Mouse (Mus musculus): ENCODE data around the gene Yaf2. TPM values are rescaled to one million over a fixed set of nuclear protein-coding genes. Genes with fewer than 3 reads are reported as not detected.

Yaf2 gene
- polyA plus RNA-seq, 1 experiment from 2014 or later, result 85.8 TPM

DNA sequence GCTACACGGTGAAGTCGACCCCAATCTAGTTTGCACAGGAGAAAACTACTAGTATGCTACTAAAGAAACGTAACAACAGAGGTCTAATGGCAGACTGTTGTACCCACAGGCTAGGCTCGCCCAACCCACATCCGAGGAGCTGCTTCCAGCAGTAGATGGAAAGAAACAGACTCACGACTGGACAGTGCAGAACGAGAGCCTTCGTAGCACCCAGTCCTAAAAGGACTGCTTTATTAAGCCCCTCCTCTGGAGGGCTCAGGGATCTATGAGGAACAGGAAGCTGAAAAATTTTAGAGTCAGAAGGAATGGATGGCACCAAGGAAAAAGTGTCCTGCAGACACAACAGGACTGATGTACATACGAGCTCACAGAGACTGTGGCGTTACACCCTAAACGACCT is 42.3 kb downstream of the Yaf2 start:
- WGBS, result 72% methylated on average over 11 of the region's 11 CpGs
- H3K36me3 ChIP-seq (ENCODE audit: insufficient read depth, low read length), result 0 out of 2 replicates have a peak, but pooled peaks cover 4% of the 10 kb centered on the region

DNA sequence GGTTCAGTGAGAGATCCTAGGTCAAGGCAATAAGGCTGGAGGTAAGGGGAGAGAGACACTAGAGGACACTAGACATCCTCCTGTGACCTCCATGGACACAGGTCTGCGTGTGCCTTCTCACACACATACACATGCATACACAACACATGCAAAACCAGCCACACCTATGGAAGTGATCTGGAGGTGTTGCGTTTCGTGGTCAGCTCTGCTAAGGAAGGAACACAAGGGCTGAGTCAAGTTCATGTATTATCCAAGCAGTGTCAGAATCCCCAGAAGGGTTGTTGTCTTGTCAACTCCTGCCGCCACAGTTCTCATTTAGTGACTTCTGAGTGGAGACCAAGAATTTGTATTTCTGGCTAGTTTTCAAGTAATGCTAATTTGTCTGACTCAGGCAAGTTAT is 48.4 kb downstream of the Yaf2 start:
- no peaks in the 10 kb centered on the region; the same call in 1 of the 2 replicates for H3K4me1 ChIP-seq (ENCODE audit: insufficient read depth, low read length)
- H3K4me2 ChIP-seq (replicated peaks; ENCODE audit: low read depth, low read length), result no peak overlapping the region
- no peak for ATAC-seq (ENCODE audit: low FRiP score, low TSS enrichment)
- no peak overlapping the region for H3K9ac ChIP-seq (replicated peaks; ENCODE audit: low read length)
- H3K9me3 ChIP-seq (ENCODE audit: low read length), result no peaks in the 10 kb centered on the region
- H3K27me3 ChIP-seq (ENCODE audit: insufficient read depth, low read length), result no peaks in the 10 kb centered on the region
- H3K36me3 ChIP-seq (ENCODE audit: insufficient read depth, low read length), result peaks cover 13% of the 10 kb centered on the region
- H3K27ac ChIP-seq (ENCODE audit: low read length), result no peak overlapping the region
- WGBS, result 85% methylated on average over 4 of the region's 4 CpGs
- no peak overlapping the region for H3K4me3 ChIP-seq (ENCODE audit: low read length)

More for the DNA sequence above, 42.3 kb downstream of the Yaf2 start:
- Histone ChIP-seq H3K9ac (replicated peaks; ENCODE audit: low read length) (no peak overlapping the region), H3K27me3 (ENCODE audit: insufficient read depth, low read length) (no peaks in the 10 kb centered on the region), H3K9me3 (ENCODE audit: low read length) (no peaks in the 10 kb centered on the region), H3K4me2 (replicated peaks; ENCODE audit: low read depth, low read length) (no peak overlapping the region), H3K4me3 (ENCODE audit: low read length) (no peak overlapping the region), H3K27ac (ENCODE audit: low read length) (no peak overlapping the region), H3K4me1 (ENCODE audit: insufficient read depth, low read length) (peaks cover 7% of the 10 kb centered on the region)
- ATAC-seq (ENCODE audit: low FRiP score, low TSS enrichment), result no peak

DNA sequence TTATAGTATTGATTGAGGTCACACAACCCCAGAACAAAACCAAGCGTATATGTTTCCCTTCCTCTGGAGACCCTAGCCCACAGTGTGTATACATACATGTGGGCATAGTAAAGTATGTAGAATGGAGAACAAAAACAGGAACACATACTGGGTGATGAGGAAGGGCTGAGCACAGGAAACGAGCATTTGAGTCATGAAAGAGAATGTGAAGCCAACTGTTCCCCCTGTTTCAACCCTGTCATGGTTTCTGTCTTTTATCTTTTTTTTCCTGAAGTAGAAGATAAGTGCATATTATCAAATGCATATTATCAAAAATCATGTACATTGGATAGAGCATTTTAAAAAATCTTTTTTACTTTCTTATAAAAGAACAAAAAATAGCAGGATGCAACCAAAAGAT is 49.1 kb downstream of the Yaf2 start:
- ATAC-seq (ENCODE audit: low FRiP score, low TSS enrichment), result no peak
- 77% methylated on average over 2 of the region's 2 CpGs for WGBS
- Histone ChIP-seq H3K27ac (ENCODE audit: low read length) (no peak overlapping the region), H3K4me3 (ENCODE audit: low read length) (no peak overlapping the region), H3K36me3 (ENCODE audit: insufficient read depth, low read length) (peaks cover 17% of the 10 kb centered on the region), H3K27me3 (ENCODE audit: insufficient read depth, low read length) (no peaks in the 10 kb centered on the region), H3K4me2 (replicated peaks; ENCODE audit: low read depth, low read length) (no peak overlapping the region), H3K9ac (replicated peaks; ENCODE audit: low read length) (no peak overlapping the region), H3K9me3 (ENCODE audit: low read length) (no peaks in the 10 kb centered on the region), H3K4me1 (ENCODE audit: insufficient read depth, low read length) (no peaks in the 10 kb centered on the region; the same call in 1 of the 2 replicates)

DNA sequence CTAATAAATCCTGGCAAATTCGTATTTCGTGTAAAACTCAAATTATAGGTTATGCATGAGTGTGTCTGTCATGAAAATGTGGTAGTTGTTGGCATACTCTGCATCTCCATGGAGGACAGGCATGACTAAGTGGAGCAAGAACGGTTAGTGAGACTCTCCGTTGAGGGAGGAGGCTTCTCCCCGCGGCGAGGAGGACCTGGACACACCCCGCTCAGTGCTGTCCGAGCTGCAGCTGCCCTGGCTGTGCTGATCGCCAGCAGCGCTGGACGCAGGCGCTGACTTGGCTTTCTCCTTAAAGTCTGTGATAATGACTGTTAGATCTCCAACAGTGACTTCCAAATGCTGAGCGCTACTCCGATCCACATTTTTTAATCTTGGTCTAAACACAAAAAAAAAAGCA is 51.5 kb downstream of the Yaf2 start:
- H3K27me3 ChIP-seq (ENCODE audit: insufficient read depth, low read length), result no peaks in the 10 kb centered on the region
- 87% methylated on average over 15 of the region's 15 CpGs for WGBS
- H3K4me3 ChIP-seq (ENCODE audit: low read length), result no peak overlapping the region
- no peaks in the 10 kb centered on the region for H3K9me3 ChIP-seq (ENCODE audit: low read length)
- peaks cover 21% of the 10 kb centered on the region for H3K36me3 ChIP-seq (ENCODE audit: insufficient read depth, low read length)
- H3K4me2 ChIP-seq (replicated peaks; ENCODE audit: low read depth, low read length), result no peak overlapping the region
- H3K9ac ChIP-seq (replicated peaks; ENCODE audit: low read length), result no peak overlapping the region
- H3K27ac ChIP-seq (ENCODE audit: low read length), result no peak overlapping the region
- no peak for ATAC-seq (ENCODE audit: low FRiP score, low TSS enrichment)
- no peaks in the 10 kb centered on the region; the same call in 1 of the 2 replicates for H3K4me1 ChIP-seq (ENCODE audit: insufficient read depth, low read length)

DNA sequence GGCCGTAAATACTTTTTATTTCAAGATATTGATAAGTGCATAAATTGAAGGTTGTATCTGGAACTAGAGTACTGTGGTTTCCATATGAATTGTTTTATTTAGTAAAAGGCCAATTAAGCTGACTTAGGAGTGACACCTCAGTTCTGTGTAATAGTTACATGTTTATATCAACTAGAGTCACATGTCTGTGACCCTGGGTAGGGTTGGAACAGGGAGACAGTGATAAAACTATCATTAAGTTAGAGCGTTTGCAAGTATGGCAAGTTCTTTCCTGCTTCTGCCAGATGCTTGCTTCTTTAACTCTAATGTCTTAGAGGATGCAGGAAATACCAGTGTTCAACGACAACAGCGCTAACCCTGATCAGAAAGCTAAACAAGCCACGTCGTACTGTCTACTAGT is 52.4 kb downstream of the Yaf2 start:
- Histone ChIP-seq H3K9ac (replicated peaks; ENCODE audit: low read length) (no peak overlapping the region), H3K9me3 (ENCODE audit: low read length) (no peaks in the 10 kb centered on the region), H3K4me2 (replicated peaks; ENCODE audit: low read depth, low read length) (no peak overlapping the region), H3K27ac (ENCODE audit: low read length) (no peak overlapping the region), H3K27me3 (ENCODE audit: insufficient read depth, low read length) (no peaks in the 10 kb centered on the region), H3K4me1 (ENCODE audit: insufficient read depth, low read length) (no peaks in the 10 kb centered on the region), H3K4me3 (ENCODE audit: low read length) (no peak overlapping the region), H3K36me3 (ENCODE audit: insufficient read depth, low read length) (peaks cover 17% of the 10 kb centered on the region)
- no peak for ATAC-seq (ENCODE audit: low FRiP score, low TSS enrichment)
- 84% methylated on average over 6 of the region's 6 CpGs for WGBS

DNA sequence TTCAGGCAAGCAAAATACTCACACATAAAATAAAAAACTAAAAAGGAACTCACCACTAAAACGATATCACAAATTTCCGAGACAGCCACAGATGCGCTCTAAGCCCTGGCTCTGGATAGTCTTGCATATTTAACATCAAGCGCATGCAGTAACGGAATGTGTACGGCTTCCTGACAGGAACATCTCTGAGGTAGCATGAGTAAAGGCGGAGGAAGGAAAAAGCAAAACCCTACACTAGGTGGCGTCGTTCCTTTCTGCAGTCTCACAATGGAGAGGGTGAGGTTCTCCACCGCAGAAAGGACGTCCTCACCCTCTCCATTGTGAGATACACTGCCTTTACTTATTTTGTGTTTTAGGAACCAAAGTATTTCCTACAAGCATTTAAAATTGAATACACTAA is 53.4 kb downstream of the Yaf2 start:
- Histone ChIP-seq H3K9ac (replicated peaks; ENCODE audit: low read length) (no peak overlapping the region), H3K36me3 (ENCODE audit: insufficient read depth, low read length) (peaks cover 21% of the 10 kb centered on the region), H3K9me3 (ENCODE audit: low read length) (no peaks in the 10 kb centered on the region), H3K4me3 (ENCODE audit: low read length) (no peak overlapping the region), H3K27ac (ENCODE audit: low read length) (no peak overlapping the region), H3K4me1 (ENCODE audit: insufficient read depth, low read length) (no peaks in the 10 kb centered on the region), H3K4me2 (replicated peaks; ENCODE audit: low read depth, low read length) (no peak overlapping the region), H3K27me3 (ENCODE audit: insufficient read depth, low read length) (no peaks in the 10 kb centered on the region)
- ATAC-seq (ENCODE audit: low FRiP score, low TSS enrichment), result no peak
- WGBS, result 79% methylated on average over 11 of the region's 11 CpGs

DNA sequence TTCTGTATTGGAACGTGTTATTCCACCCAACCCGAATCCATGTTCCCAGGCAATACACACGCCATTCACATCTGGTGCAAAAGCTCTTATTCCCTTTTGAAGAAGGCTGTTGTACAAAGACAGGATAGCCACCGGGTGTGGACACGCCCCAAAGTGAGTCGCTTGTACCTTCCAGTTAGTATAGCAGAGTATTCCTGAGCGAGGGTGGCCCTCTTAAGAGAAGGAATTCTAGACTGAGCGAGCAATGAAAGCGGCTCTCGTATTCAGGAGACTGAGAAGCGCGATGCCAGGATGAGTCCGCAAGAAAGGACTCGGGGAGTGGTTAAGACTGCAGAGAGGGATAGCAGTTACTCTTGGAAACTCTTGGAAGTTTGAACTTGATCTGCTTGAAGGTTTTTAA is 60.5 kb downstream of the Yaf2 start:
- peak overlapping the region; percentile 80 for H3K4me2 ChIP-seq (replicated peaks; ENCODE audit: low read depth, low read length)
- no peaks in the 10 kb centered on the region for H3K27me3 ChIP-seq (ENCODE audit: insufficient read depth, low read length)
- peak overlapping the region; percentile 79 for H3K4me3 ChIP-seq (ENCODE audit: low read length)
- peaks cover 17% of the 10 kb centered on the region for H3K4me1 ChIP-seq (ENCODE audit: insufficient read depth, low read length)
- H3K9ac ChIP-seq (replicated peaks; ENCODE audit: low read length), result peak overlapping the region; percentile 59
- no peak overlapping the region for H3K27ac ChIP-seq (ENCODE audit: low read length)
- ATAC-seq (ENCODE audit: low FRiP score, low TSS enrichment), result no peak
- H3K36me3 ChIP-seq (ENCODE audit: insufficient read depth, low read length), result peaks cover 9% of the 10 kb centered on the region
- 4% methylated on average over 14 of the region's 14 CpGs for WGBS
- H3K9me3 ChIP-seq (ENCODE audit: low read length), result no peaks in the 10 kb centered on the region

DNA sequence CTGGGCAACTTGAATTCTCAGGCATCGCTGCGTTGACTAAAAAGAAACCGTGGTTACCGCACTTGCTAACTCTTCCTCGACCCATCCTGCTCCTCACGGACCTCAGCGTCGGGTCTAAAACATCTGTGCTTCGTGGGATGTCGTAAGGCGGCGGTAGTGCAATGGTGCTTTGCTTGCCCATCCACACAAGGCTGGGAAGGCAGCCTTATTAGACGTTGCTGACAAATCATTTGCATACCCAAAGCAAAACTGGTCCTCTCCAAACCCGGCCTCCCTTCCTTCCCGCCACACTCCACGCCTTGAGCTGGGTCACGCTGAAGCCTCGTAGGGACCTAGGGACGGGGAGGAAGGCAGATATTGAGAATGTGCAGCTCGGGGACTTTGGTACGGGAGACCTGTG is 61.1 kb downstream of the Yaf2 start:
- Histone ChIP-seq H3K4me3 (ENCODE audit: low read length) (peak overlapping the region; percentile 79), H3K36me3 (ENCODE audit: insufficient read depth, low read length) (peaks cover 5% of the 10 kb centered on the region), H3K4me2 (replicated peaks; ENCODE audit: low read depth, low read length) (peak overlapping the region; percentile 80), H3K9ac (replicated peaks; ENCODE audit: low read length) (peak overlapping the region; percentile 59), H3K27ac (ENCODE audit: low read length) (peak overlapping the region; percentile 76), H3K27me3 (ENCODE audit: insufficient read depth, low read length) (no peaks in the 10 kb centered on the region), H3K9me3 (ENCODE audit: low read length) (no peaks in the 10 kb centered on the region), H3K4me1 (ENCODE audit: insufficient read depth, low read length) (peaks cover 17% of the 10 kb centered on the region)
- WGBS, result under 1% methylated on average over 21 of the region's 21 CpGs
- peak; percentile 63 for ATAC-seq (ENCODE audit: low FRiP score, low TSS enrichment)

DNA sequence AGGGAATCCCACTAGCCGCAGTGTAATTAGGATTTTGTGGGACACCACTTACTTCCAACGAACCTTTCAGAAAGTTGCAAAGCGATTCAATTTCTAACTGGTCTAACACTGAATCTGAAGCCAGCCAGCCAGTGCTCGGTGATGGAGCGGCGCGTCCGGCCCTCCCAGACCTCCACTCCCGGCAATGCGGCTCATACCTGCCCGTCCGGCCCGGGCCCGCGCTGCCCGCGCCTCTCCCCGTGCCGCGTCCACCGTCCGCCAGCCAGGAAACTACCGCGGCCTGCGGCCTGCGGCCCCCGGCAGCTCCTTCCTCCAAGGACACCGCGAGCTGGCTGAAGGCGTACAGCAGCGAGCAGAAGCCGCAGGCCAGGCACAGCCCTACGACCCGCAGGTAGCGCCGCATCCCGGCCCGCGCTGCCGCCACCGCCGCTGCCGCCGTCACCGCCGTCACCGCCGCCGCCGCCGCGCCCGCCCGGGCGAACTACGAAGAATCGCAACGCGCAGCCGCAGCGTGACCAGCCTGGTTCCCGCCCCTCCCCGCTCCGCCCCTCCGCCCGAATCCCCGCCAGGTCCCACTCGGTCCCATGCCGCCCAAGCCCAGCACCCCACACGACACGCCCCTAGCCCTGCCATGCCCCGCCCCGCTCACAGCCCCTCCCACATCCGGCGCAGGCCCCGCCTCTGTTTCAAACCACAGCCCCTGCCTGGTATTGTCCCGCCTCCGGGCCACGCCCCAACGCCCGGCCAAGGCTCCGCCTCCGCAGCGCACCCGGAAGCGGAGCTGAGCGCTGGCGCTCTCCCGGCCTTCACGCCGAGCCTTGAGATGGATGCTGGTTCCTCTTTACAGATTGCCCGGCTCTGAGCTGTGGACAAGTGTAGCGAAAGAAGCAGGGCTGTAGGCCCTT is 61.8 kb downstream of the Yaf2 start, which contains the start of gene Gxylt1:
Gene Gxylt1 (minus strand): TSS at position 501 of the 905 bp plus-strand sequence.
- peak within 1 kb of the TSS; percentile 86 for H3K9ac ChIP-seq (replicated peaks; ENCODE audit: low read length)
- ATAC-seq (ENCODE audit: low FRiP score, low TSS enrichment), result peak; percentile 99
- peak within 1 kb of the TSS; percentile 84 for H3K27ac ChIP-seq (ENCODE audit: low read length)
- peaks cover 17% of the 10 kb centered on the region for H3K4me1 ChIP-seq (ENCODE audit: insufficient read depth, low read length)
- WGBS, result under 1% methylated on average over 61 of the region's 93 CpGs
- H3K4me2 ChIP-seq (replicated peaks; ENCODE audit: low read depth, low read length), result peak within 1 kb of the TSS; percentile 80
- H3K4me3 ChIP-seq (ENCODE audit: low read length), result peak within 1 kb of the TSS; percentile 79
- H3K27me3 ChIP-seq (ENCODE audit: insufficient read depth, low read length), result no peaks in the 10 kb centered on the region
- no peaks in the 10 kb centered on the region for H3K9me3 ChIP-seq (ENCODE audit: low read length)
- H3K36me3 ChIP-seq (ENCODE audit: insufficient read depth, low read length), result peaks cover 5% of the 10 kb centered on the region
